Mouse (Mus musculus) heart, embryonic 14.5 days (tissue): ENCODE data around the gene Accs. TPM values are rescaled to one million over a fixed set of nuclear protein-coding genes. Genes with fewer than 3 reads are reported as not detected.

Experiments used
- ATAC-seq: fragments of 200-750 bp; cut with Nextera tagmentation; 2 replicates; pipeline ENCODE4 v1.8.0; 2017; ENCODE audit warnings: low read depth, moderate TSS enrichment; ENCODE audit not compliant: insufficient number of reproducible peaks, insufficient read depth, low FRiP score
- H3K27ac ChIP-seq, 2 experiments: fragments of 200-500 bp in 1 of 2; fragments of 300-500 bp in 1 of 2; sonication (generic) in 1 of 2; replicated peaks in 1 of 2; 2 replicates each; pipeline ENCODE4 v1.5.1; 2012 to 2014; ENCODE audit warnings: low read depth in 2 of 2, low read length in 2 of 2, control low read depth in 1 of 2, mild to moderate bottlenecking in 1 of 2, mixed read lengths in 1 of 2; ENCODE audit not compliant: control insufficient read depth in 1 of 2, insufficient read depth in 1 of 2
- H3K27me3 ChIP-seq: fragments of 300-500 bp; sonication (generic); 2 replicates; pipeline ENCODE4 v1.6.1; 2014; ENCODE audit warnings: mild to moderate bottlenecking, low read length, control low read depth; ENCODE audit not compliant: control insufficient read depth, insufficient read depth
- H3K36me3 ChIP-seq: fragments of 300-500 bp; sonication (generic); 2 replicates; pipeline ENCODE4 v1.6.1; 2014; ENCODE audit warnings: mild to moderate bottlenecking, control low read depth, low read length, mixed read lengths; ENCODE audit not compliant: control insufficient read depth, insufficient read depth
- H3K4me1 ChIP-seq, 2 experiments: fragments of 200-500 bp in 1 of 2; fragments of 300-500 bp in 1 of 2; sonication (generic) in 1 of 2; 2 replicates each; pipeline ENCODE4 v1.6.1; 2012 to 2014; ENCODE audit warnings: low read length in 2 of 2, control low read depth in 1 of 2, mixed read lengths in 1 of 2; ENCODE audit not compliant: control insufficient read depth in 2 of 2, insufficient read depth in 2 of 2
- H3K4me2 ChIP-seq: fragments of 300-500 bp; sonication (generic); 2 replicates; pipeline ENCODE4 v1.6.1; 2014; ENCODE audit warnings: mild to moderate bottlenecking, low read length
- H3K4me3 ChIP-seq, 2 experiments: fragments of 200-500 bp in 1 of 2; fragments of 300-500 bp in 1 of 2; sonication (generic) in 1 of 2; 2 replicates each; pipeline ENCODE4 v1.5.1; 2012 to 2014; ENCODE audit warnings: low read length in 2 of 2, mild to moderate bottlenecking in 2 of 2, control low read depth in 1 of 2, low read depth in 1 of 2, moderate library complexity in 1 of 2; ENCODE audit not compliant: control insufficient read depth in 1 of 2, insufficient read depth in 1 of 2
- H3K9ac ChIP-seq: fragments of 300-500 bp; sonication (generic); 2 replicates; pipeline ENCODE4 v1.6.1; 2014; ENCODE audit warnings: mild to moderate bottlenecking, low read length
- H3K9me3 ChIP-seq: fragments of 300-500 bp; sonication (generic); 2 replicates; pipeline ENCODE4 v1.6.1; 2016; ENCODE audit warnings: low read length, control low read depth; ENCODE audit not compliant: control insufficient read depth
- WGBS: fragments of 180-500 bp; shearing (Covaris S2); extraction: QIAGEN DNeasy Blood & Tissue Kit; methylation state at CpG from one replicate; pipeline ENCODE4 v1.1.7; 2014; 5-methylcytosine and 5-hydroxymethylcytosine counted together
- polyA plus RNA-seq: library from polyadenylated mRNA; unstranded; fragments of >200 nt; fragmentation: Nextera tagmentation; extraction: Ambion mirVana; gene quantifications from 2 replicates; pipeline ENCODE4 v1.2.1, GENCODE M21; 2014

The Accs gene
- polyA plus RNA-seq, 1 experiment from 2014 or later = 8.5 TPM

GRCm38 (mm10) chr2:93873449-93874226, 23.9 kb upstream of the Accs start:
- Histone ChIP-seq H3K9me3 (no peaks in the 10 kb centered on the region), H3K36me3 (no peaks in the 10 kb centered on the region), H3K27me3 (peaks cover under 1% of the 10 kb centered on the region; the same call in 1 of the 2 replicates), H3K4me1 (peaks cover 10 to 12% of the 10 kb centered on the region in 2 experiments; a peak in 2 of 4 replicates), H3K4me2 (no peak overlapping the region), H3K9ac (no peak overlapping the region), H3K4me3 (no peak overlapping the region), H3K27ac (no peak overlapping the region)
- WGBS = 26% methylated on average over 12 of the region's 12 CpGs
- ATAC-seq = no peak

- Histone ChIP-seq H3K4me1 (peaks cover 8 to 12% of the 10 kb centered on the region in 2 experiments; a peak in 2 of 4 replicates), H3K9me3 (no peaks in the 10 kb centered on the region)
- WGBS = 85% methylated on average over 7 of the region's 7 CpGs
Observed at GRCm38 (mm10) chr2:93872257-93872656, 22.5 kb upstream of the Accs start.

GRCm38 (mm10) chr2:93871411-93871925, 21.7 kb upstream of the Accs start:
- WGBS = 85% methylated on average over 4 of the region's 4 CpGs
- H3K9ac ChIP-seq = no peak overlapping the region
- H3K4me2 ChIP-seq = no peak overlapping the region
- H3K4me3 ChIP-seq = no peak overlapping the region
- no peak overlapping the region for H3K27ac ChIP-seq
- no peaks in the 10 kb centered on the region for H3K36me3 ChIP-seq
- ATAC-seq = no peak
- H3K4me1 ChIP-seq = peaks cover 6% of the 10 kb centered on the region in 2 experiments; a peak in 1 of 4 replicates
- H3K9me3 ChIP-seq = no peaks in the 10 kb centered on the region
- H3K27me3 ChIP-seq = peaks cover 5% of the 10 kb centered on the region; the same call in 1 of the 2 replicates

More at GRCm38 (mm10) chr2:93872257-93872656, 22.5 kb upstream of the Accs start:
- no peak for ATAC-seq
- Histone ChIP-seq H3K27ac (no peak overlapping the region), H3K27me3 (peaks cover 5% of the 10 kb centered on the region; the same call in 1 of the 2 replicates), H3K4me3 (no peak overlapping the region), H3K9ac (no peak overlapping the region), H3K4me2 (no peak overlapping the region), H3K36me3 (no peaks in the 10 kb centered on the region)

GRCm38 (mm10) chr2:93870842-93871241, 21.1 kb upstream of the Accs start:
- no peak overlapping the region for H3K27ac ChIP-seq
- H3K4me2 ChIP-seq = no peak overlapping the region
- H3K27me3 ChIP-seq = peaks cover 5% of the 10 kb centered on the region; the same call in 1 of the 2 replicates
- H3K36me3 ChIP-seq = no peaks in the 10 kb centered on the region
- no peak for ATAC-seq
- H3K4me3 ChIP-seq = no peak overlapping the region
- H3K4me1 ChIP-seq = peaks cover 5% of the 10 kb centered on the region in 2 experiments; a peak in 1 of 4 replicates
- no peak overlapping the region for H3K9ac ChIP-seq
- H3K9me3 ChIP-seq = no peaks in the 10 kb centered on the region
- WGBS = 41% methylated on average over 4 of the region's 4 CpGs

- H3K27ac ChIP-seq = no peak within 1 kb of the TSS
- H3K4me2 ChIP-seq = no peak within 1 kb of the TSS
- H3K9ac ChIP-seq = no peak within 1 kb of the TSS
- H3K4me3 ChIP-seq = no peak within 1 kb of the TSS
- peaks cover 2% of the 10 kb centered on the region in 2 experiments; a peak in 1 of 4 replicates for H3K4me1 ChIP-seq
- 60% methylated on average over 7 of the region's 7 CpGs for WGBS
- no peaks in the 10 kb centered on the region for H3K36me3 ChIP-seq
- ATAC-seq = no peak
- no peaks in the 10 kb centered on the region for H3K9me3 ChIP-seq
- H3K27me3 ChIP-seq = peaks cover 5% of the 10 kb centered on the region; the same call in 1 of the 2 replicates
Observed at GRCm38 (mm10) chr2:93869107-93869600, 19.4 kb upstream of the Accs start, which contains the start of gene Accsl. Gene Accsl, minus strand, starts transcription at chr2:93869157.

GRCm38 (mm10) chr2:93868566-93868965, 18.8 kb upstream of the Accs start:
- Histone ChIP-seq H3K27ac (no peak overlapping the region), H3K36me3 (no peaks in the 10 kb centered on the region)
- 79% methylated on average over 11 of the region's 11 CpGs for WGBS

GRCm38 (mm10) chr2:93863229-93863628, 13.5 kb upstream of the Accs start:
- H3K27me3 ChIP-seq = peaks cover under 1% of the 10 kb centered on the region; the same call in 1 of the 2 replicates
- WGBS = 65% methylated on average over 4 of the region's 4 CpGs
- no peaks in the 10 kb centered on the region for H3K9me3 ChIP-seq
- H3K9ac ChIP-seq = no peak overlapping the region
- H3K27ac ChIP-seq = no peak overlapping the region
- no peaks in the 10 kb centered on the region for H3K4me1 ChIP-seq
- H3K4me3 ChIP-seq = no peak overlapping the region
- H3K4me2 ChIP-seq = no peak overlapping the region
- no peak for ATAC-seq
- H3K36me3 ChIP-seq = no peaks in the 10 kb centered on the region

More at GRCm38 (mm10) chr2:93868566-93868965, 18.8 kb upstream of the Accs start:
- H3K9me3 ChIP-seq = no peaks in the 10 kb centered on the region
- H3K4me1 ChIP-seq = no peaks in the 10 kb centered on the region
- no peak overlapping the region for H3K4me3 ChIP-seq
- H3K27me3 ChIP-seq = peaks cover 5% of the 10 kb centered on the region; the same call in 1 of the 2 replicates
- H3K4me2 ChIP-seq = no peak overlapping the region
- no peak for ATAC-seq
- H3K9ac ChIP-seq = no peak overlapping the region
